9 mouse cellular contexts compared by ENCODE assay signal in the genomic region with DNA sequence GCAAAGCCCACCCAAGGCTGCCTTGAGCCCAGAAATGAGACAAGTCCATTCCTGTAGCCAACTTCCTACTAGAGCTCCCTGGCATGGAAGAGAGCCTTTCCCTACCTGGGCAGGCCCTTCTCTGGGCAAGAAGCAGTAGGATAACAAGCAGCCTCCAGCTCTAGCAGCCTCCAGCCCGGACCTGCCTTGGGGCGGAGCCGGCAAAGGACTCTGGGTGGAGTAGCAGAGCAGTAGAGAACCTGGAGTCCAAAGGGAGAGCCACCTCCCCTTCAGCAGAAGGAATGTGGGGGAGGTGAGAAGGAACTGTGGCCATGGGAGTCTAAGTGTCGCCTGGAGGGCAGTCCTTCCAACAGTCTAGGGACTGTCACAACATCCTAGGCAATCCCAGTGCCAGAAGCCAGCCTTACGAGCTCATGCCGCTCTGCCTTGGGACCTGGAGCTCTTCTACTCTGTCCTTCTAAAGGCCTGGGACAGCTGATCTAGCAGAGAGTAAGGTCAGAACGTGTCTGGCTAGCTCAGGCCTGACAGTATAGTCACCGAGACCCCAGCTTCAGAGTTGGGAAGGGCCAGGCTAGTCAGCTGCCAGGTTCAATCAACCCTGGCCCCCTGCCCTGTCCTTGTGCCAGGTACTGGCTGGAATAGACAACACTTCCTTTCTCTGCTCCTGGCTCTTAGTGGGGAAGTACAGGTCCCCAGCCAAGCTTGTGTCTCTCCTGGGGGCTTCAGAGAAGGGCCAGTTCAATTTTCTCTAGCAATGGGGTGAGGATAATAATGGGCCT. TPM values are rescaled to one million over a fixed set of nuclear protein-coding genes. Genes with fewer than 3 reads are reported as not detected.
DNase-seq lines count a peak whose midpoint lies in the region; ATAC-seq lines count a peak whose summit lies in the region.
"Had no signal": no experiment of that assay in that cellular context is flagged by ENCODE, and none has a peak within 500 bp of the region (broad histone marks: within the 10 kb centered on the region; RNA-seq: fewer than 3 reads in every experiment).

No protein-coding gene starts in this region.

- H3K9ac ChIP-seq in heart, embryonic 16.5 days (ENCODE audit: low read length): no peak overlapping the region
- H3K9ac ChIP-seq in midbrain, embryonic 14.5 days (replicated peaks; ENCODE audit: low read length): peak overlapping the region; percentile 21; the same call in 1 of the 2 replicates

- WGBS in heart, embryonic 16.5 days: 48% methylated on average over 8 of the region's 8 CpGs
- 58% methylated on average over 8 of the region's 8 CpGs for WGBS in midbrain, embryonic 14.5 days

- peak; percentile 45 for DNase-seq in ovary, postnatal 36 days (ENCODE audit: low spot score)
- no peak for DNase-seq in ovary, postnatal 10 days (ENCODE audit: low spot score)
- DNase-seq in kidney, postnatal 36 days: peak; percentile 84 to 88
- DNase-seq in midbrain, embryonic 14.5 days: no peak
- DNase-seq in embryo, embryonic 10.5 days (ENCODE audit: low spot score): no peak
- DNase-seq in layer of hippocampus, adult 9-10 months (ENCODE audit: low spot score): no peak
- no peak for DNase-seq in frontal cortex, postnatal 14 days (ENCODE audit: low spot score in 2 of 2)

- peaks cover 44% of the 10 kb centered on the region for H3K4me1 ChIP-seq in heart, embryonic 16.5 days (ENCODE audit: control insufficient read depth, insufficient read depth, low read length)
- H3K4me1 ChIP-seq in midbrain, embryonic 14.5 days (ENCODE audit: control insufficient read depth, insufficient read depth, low read length): peaks cover 63% of the 10 kb centered on the region

- H3K4me2 ChIP-seq in heart, embryonic 16.5 days (ENCODE audit: low read depth, low read length): no peak overlapping the region
- H3K4me2 ChIP-seq in midbrain, embryonic 14.5 days (ENCODE audit: low read length): peak overlapping the region; percentile 3; the same call in 1 of the 2 replicates

- H3K9me3 ChIP-seq in heart, embryonic 16.5 days (replicated peaks; ENCODE audit: control insufficient read depth, low read length): no peaks in the 10 kb centered on the region
- no peaks in the 10 kb centered on the region for H3K9me3 ChIP-seq in midbrain, embryonic 14.5 days (ENCODE audit: control insufficient read depth, low read length)

- no peak overlapping the region for H3K4me3 ChIP-seq in heart, embryonic 16.5 days (ENCODE audit: low read length)
- H3K4me3 ChIP-seq in midbrain, embryonic 14.5 days (replicated peaks; ENCODE audit: low read depth, low read length): no peak overlapping the region

- H3K27ac ChIP-seq in heart, embryonic 16.5 days (ENCODE audit: low read length): peak overlapping the region; percentile 34
- H3K27ac ChIP-seq in midbrain, embryonic 14.5 days (replicated peaks; ENCODE audit: low read depth, low read length): no peak overlapping the region

- peaks cover 12% of the 10 kb centered on the region; the same call in 1 of the 2 replicates for H3K36me3 ChIP-seq in heart, embryonic 16.5 days (ENCODE audit: control insufficient read depth, insufficient read depth)
- peaks cover 41% of the 10 kb centered on the region for H3K36me3 ChIP-seq in midbrain, embryonic 14.5 days (ENCODE audit: control insufficient read depth, insufficient read depth, low read length)

- no peak for ATAC-seq in heart, embryonic 16.5 days (replicated peaks; ENCODE audit: extremely low read depth, insufficient read depth, low FRiP score)
- no peak for ATAC-seq in midbrain, embryonic 14.5 days (ENCODE audit: low FRiP score, low TSS enrichment)

- H3K27me3 ChIP-seq in heart, embryonic 16.5 days (ENCODE audit: control insufficient read depth, insufficient read depth, low read length): no peaks in the 10 kb centered on the region
- H3K27me3 ChIP-seq in midbrain, embryonic 14.5 days (ENCODE audit: control insufficient read depth, insufficient read depth, low read length): no peaks in the 10 kb centered on the region

RNA-seq across cellular contexts. Expression of a gene that starts 4.7 kb away (rescaled TPM):
- 34.4 and 48.5 TPM in 2 replicates for polyA plus RNA-seq in heart, embryonic 16.5 days (2015; fragmentation: Nextera tagmentation; extraction: Ambion mirVana)
- polyA plus RNA-seq in midbrain, embryonic 14.5 days (2014; fragmentation: Nextera tagmentation; extraction: Ambion mirVana): 122 and 142 TPM in 2 replicates

RNA-seq across cellular contexts. Expression of a gene that starts 8.0 kb away (rescaled TPM):
- 5.0 and 9.1 TPM in 2 replicates for polyA plus RNA-seq in heart, embryonic 16.5 days (2015; fragmentation: Nextera tagmentation; extraction: Ambion mirVana)
- 0.51 and 2.5 TPM in 2 replicates for polyA plus RNA-seq in midbrain, embryonic 14.5 days (2014; fragmentation: Nextera tagmentation; extraction: Ambion mirVana)

RNA-seq across cellular contexts. Expression of a gene that starts 10.5 kb away (rescaled TPM):
- 4.2 and 5.6 TPM in 2 replicates for polyA plus RNA-seq in heart, embryonic 16.5 days (2015; fragmentation: Nextera tagmentation; extraction: Ambion mirVana)
- polyA plus RNA-seq in midbrain, embryonic 14.5 days (2014; fragmentation: Nextera tagmentation; extraction: Ambion mirVana): 0.84 and 0.96 TPM in 2 replicates

RNA-seq across cellular contexts. Expression of a gene that starts 23.1 kb away (rescaled TPM):
- 16.3 and 16.8 TPM in 2 replicates for polyA plus RNA-seq in heart, embryonic 16.5 days (2015; fragmentation: Nextera tagmentation; extraction: Ambion mirVana)
- polyA plus RNA-seq in midbrain, embryonic 14.5 days (2014; fragmentation: Nextera tagmentation; extraction: Ambion mirVana): 1.9 and 2.0 TPM in 2 replicates
- polyA plus RNA-seq: testis, adult 2 months had no signal

RNA-seq across cellular contexts. Expression of a gene that starts 42.0 kb away (rescaled TPM):
- polyA plus RNA-seq in heart, embryonic 16.5 days (2015; fragmentation: Nextera tagmentation; extraction: Ambion mirVana): 13.8 and 17.5 TPM in 2 replicates
- polyA plus RNA-seq in midbrain, embryonic 14.5 days (2014; fragmentation: Nextera tagmentation; extraction: Ambion mirVana): 27.7 and 31.5 TPM in 2 replicates

Comparison
In these comparisons a context has a peak if more than half of its experiments do, and no peak if none do; other contexts are left out.
1. DNase-seq: peak in ovary, postnatal 36 days (single experiment) and kidney, postnatal 36 days (2 of 2); none in ovary, postnatal 10 days (single experiment), midbrain, embryonic 14.5 days (single experiment), embryo, embryonic 10.5 days (single experiment), layer of hippocampus, adult 9-10 months (single experiment) and frontal cortex, postnatal 14 days (0 of 2).